8 mouse cellular contexts compared by ENCODE assay signal in genomic region chr16:50431011-50431981, GRCm38 (mm10). TPM values are rescaled to one million over a fixed set of nuclear protein-coding genes. Genes with fewer than 3 reads are reported as not detected.
DNase-seq lines count a peak whose midpoint lies in the region; ATAC-seq and TF ChIP-seq lines count a peak whose summit lies in the region.

No protein-coding gene starts in this region.

- 0 out of 2 replicates have a peak, but pooled peaks cover 4% of the 10 kb centered on the region for H3K79me2 ChIP-seq in liver, adult 2 months (ENCODE audit: control insufficient read depth, insufficient read depth, low read length)

- no peak for TF ChIP-seq POLR2A in liver, adult 2 months (IDR thresholded peaks at IDR 0.05; ENCODE audit: extremely low read depth, insufficient read depth, low read length)

- no peaks in the 10 kb centered on the region for H3K9me3 ChIP-seq in midbrain, postnatal 0 days (ENCODE audit: low read length)

- H3K4me2 ChIP-seq in midbrain, postnatal 0 days (ENCODE audit: low read depth, low read length, poor library complexity, severe bottlenecking) = peak overlapping the region; percentile 97

- no peaks in the 10 kb centered on the region for H3K27me3 ChIP-seq in liver, adult 2 months (ENCODE audit: control insufficient read depth, insufficient read depth, low read length)
- no peaks in the 10 kb centered on the region for H3K27me3 ChIP-seq in midbrain, postnatal 0 days (ENCODE audit: insufficient read depth, low read length)

- WGBS in liver, adult 2 months = 2% methylated on average over 71 of the region's 72 CpGs
- 1% methylated on average over 66 of the region's 72 CpGs for WGBS in midbrain, postnatal 0 days

- H3K9ac ChIP-seq in liver, adult 2 months (ENCODE audit: low read depth, low read length) = peak overlapping the region; percentile 97
- H3K9ac ChIP-seq in midbrain, postnatal 0 days (replicated peaks; ENCODE audit: low read length, poor library complexity, severe bottlenecking) = peak overlapping the region; percentile 62

- H3K27ac ChIP-seq in liver, adult 2 months (replicated peaks; ENCODE audit: insufficient read depth, low read depth, low read length) = peak overlapping the region; percentile 86
- peak overlapping the region; percentile 82 for H3K27ac ChIP-seq in midbrain, postnatal 0 days (ENCODE audit: low read depth, low read length)

- peak; percentile 69 for DNase-seq in 3T3-L1 (ENCODE audit: low read depth, low spot score)
- peak; percentile 52 to 64 for DNase-seq in adrenal gland, adult 18-20 months (ENCODE audit: low spot score in 2 of 2)
- peak; percentile 45 for DNase-seq in embryo, embryonic 11.5 days (ENCODE audit: low read depth, low spot score)
- peak; percentile 55 to 75 for DNase-seq in heart, adult 18-20 months
- DNase-seq in kidney, adult 18-20 months = peak; percentile 80
- DNase-seq in liver, adult 2 months (ENCODE audit: extremely low read depth, low read depth, low spot score) = peak; percentile 34
- DNase-seq in midbrain, postnatal 0 days (ENCODE audit: low spot score) = peak; percentile 26
- peak; percentile 36 to 38 for DNase-seq in spleen, postnatal 36 days (ENCODE audit: low spot score in 2 of 2)

- peak overlapping the region; percentile 92 for H3K4me3 ChIP-seq in liver, adult 2 months (ENCODE audit: insufficient read depth, low read depth, low read length)
- peak overlapping the region; percentile 91 for H3K4me3 ChIP-seq in midbrain, postnatal 0 days (ENCODE audit: low read depth, low read length)

- H3K4me1 ChIP-seq in liver, adult 2 months (ENCODE audit: control insufficient read depth, insufficient read depth, low read length) = peaks cover 5% of the 10 kb centered on the region; the same call in 1 of the 2 replicates
- H3K4me1 ChIP-seq in midbrain, postnatal 0 days (ENCODE audit: insufficient read depth, low read length) = no peaks in the 10 kb centered on the region

- no peak for TF ChIP-seq CTCF in liver, adult 2 months (IDR thresholded peaks at IDR 0.05; ENCODE audit: low read depth, low read length)
- TF ChIP-seq CTCF in midbrain, postnatal 0 days (IDR thresholded peaks at IDR 0.05) = no peak

- peak; percentile 60 for ATAC-seq in midbrain, postnatal 0 days (ENCODE audit: low FRiP score)

- H3K36me3 ChIP-seq in liver, adult 2 months (ENCODE audit: control insufficient read depth, insufficient read depth, low read length) = peaks cover 2% of the 10 kb centered on the region; the same call in 1 of the 2 replicates
- H3K36me3 ChIP-seq in midbrain, postnatal 0 days (ENCODE audit: insufficient read depth, low read length) = no peaks in the 10 kb centered on the region

RNA-seq across cellular contexts. Expression of gene Bbx, which starts 0.9 kb away (rescaled TPM):
- 10 to 100 TPM; 26.6 to 32.8 TPM for total RNA-seq in adrenal gland, adult 18-20 months (2021)
- total RNA-seq in heart, adult 18-20 months (2021) = 10 to 100 TPM; 14.6 to 15.0 TPM
- total RNA-seq in liver, adult 2 months (2014; rRNA removed) = 8.6 and 9.7 TPM in 2 replicates
- 1.6 and 2.0 TPM in 2 replicates for polyA plus RNA-seq in liver, adult 2 months (2012; rRNA removed)
- 8.4 and 11.8 TPM in 2 replicates for total RNA-seq in midbrain, postnatal 0 days (2014; rRNA removed)
- polyA plus RNA-seq in midbrain, postnatal 0 days (2015; fragmentation: Nextera tagmentation; extraction: Ambion mirVana) = 8.4 and 10.7 TPM in 2 replicates

Comparison
In these comparisons a context has a peak if more than half of its experiments do, and no peak if none do; other contexts are left out.
1. Peak in every context shown above with its lines: DNase-seq, ATAC-seq, H3K4me3 ChIP-seq and H3K27ac ChIP-seq.
2. DNase-seq: peak in every context shown above with its lines; median percentile 80 in kidney, adult 18-20 months; 69 in 3T3-L1; 65 in heart, adult 18-20 months; 58 in adrenal gland, adult 18-20 months; 45 in embryo, embryonic 11.5 days; 37 in spleen, postnatal 36 days; 34 in liver, adult 2 months; 26 in midbrain, postnatal 0 days.